Mouse (Mus musculus): ENCODE data around the gene Zfp867.

The Zfp867 gene

DNA sequence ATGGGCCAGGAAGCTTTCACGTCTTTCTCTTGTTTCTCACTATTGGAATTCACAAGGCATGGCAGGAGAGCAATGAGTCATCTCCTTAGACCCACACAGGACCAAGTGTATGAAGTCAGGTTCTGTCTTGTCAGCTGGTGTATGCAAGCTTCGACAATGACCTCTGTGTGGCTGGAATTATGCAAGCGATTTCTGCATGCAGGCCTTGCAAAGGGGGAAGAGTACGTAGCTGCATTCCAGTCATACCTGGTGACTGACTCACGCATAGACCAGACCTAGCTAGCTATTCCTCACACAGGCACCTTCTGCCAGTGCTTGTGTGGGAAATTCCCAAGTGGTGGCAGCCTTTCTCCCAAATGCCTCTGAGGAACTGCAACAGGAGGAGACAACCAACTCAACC is 13.3 kb downstream of the Zfp867 start:
- no peak for DNase-seq (ENCODE audit: low read depth)

DNA sequence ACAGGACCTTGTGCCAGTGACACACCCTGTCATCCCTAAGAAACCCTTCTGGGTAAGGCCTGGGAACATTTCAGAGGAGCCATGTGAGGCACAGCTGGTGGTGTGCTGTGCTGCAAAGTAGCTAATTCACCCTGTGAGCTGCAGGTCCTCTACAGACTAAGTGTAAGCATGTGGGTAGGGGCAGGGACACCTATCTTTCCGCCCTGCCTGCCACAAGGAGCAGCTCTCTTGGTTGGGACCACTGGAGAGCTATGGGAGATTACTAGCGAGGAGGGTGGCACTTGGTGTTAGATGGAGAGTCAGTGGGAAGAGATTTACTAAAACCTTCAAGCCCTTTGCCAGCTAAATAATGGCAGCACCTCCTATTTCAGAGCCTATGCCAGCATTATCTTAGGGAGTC is 15.4 kb downstream of the Zfp867 start:
- DNase-seq (ENCODE audit: low read depth): no peak

DNA sequence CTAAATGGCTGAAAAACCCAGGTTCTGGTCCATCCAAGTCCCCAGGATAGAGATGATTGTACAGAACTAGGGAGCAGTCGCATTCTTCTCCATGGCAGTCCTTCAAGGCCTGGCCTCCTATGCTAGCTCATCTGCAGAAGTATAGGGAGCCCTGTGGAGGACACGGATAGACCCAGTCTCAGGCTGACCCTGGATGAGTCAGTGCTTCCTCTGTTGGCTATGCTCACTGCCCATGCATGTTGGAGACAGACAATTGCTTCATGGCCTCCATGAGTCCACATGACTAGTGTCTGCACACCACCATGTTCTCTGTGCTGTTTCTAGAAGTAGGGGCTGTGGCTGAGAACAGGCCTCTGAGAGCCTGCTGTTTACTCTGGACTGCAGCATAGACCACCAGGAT is 15.9 kb downstream of the Zfp867 start:
- DNase-seq (ENCODE audit: low read depth): no peak

DNA sequence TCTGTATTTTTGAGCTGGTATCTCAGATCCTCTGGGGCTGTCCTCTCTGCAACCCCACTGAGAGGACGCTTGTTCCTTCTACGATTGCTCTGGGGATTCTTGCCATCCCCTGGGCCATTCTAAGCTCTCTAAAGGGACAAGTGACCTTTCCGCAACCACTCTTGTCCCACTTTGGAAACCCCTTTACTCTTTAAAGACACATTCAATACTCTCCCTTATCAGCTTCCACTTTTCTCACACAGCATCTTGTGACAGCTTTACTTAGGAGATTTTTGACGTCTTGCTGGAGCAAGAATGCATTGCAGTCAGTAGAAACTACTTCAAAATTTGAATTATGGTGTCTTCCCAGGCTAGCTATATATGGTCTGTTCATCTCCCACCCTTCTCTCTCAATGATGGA is 21.2 kb downstream of the Zfp867 start, which contains the start of gene Snap47:
Gene Snap47 (minus strand): TSS at position 101 of the 400 bp plus-strand sequence.
- DNase-seq (ENCODE audit: low read depth): no peak

DNA sequence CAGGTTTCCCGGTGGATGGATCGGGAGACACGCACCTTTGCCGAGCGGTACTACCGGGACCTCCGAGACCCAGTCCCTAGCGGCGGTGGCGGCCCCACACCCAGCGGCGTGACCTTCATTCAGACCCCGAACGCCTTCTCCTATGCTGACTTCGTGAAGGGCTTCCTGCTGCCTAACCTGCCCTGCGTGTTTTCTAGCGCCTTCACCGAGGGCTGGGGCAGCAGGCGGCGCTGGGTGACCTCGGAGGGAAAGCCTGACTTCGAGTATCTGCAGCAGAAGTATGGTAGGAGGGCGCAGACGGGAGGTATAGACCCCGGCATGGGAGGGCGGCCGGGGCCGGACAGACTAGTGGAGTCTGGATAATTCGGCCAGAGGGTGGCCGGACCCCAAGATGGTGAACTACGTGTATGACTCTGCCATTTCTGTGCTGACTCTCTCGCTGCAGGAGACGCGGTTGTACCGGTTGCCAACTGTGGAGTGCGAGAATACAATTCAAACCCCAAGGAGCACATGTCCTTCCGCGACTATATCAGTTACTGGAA is 22.0 kb downstream of the Zfp867 start:
- DNase-seq (ENCODE audit: low read depth): no peak

DNA sequence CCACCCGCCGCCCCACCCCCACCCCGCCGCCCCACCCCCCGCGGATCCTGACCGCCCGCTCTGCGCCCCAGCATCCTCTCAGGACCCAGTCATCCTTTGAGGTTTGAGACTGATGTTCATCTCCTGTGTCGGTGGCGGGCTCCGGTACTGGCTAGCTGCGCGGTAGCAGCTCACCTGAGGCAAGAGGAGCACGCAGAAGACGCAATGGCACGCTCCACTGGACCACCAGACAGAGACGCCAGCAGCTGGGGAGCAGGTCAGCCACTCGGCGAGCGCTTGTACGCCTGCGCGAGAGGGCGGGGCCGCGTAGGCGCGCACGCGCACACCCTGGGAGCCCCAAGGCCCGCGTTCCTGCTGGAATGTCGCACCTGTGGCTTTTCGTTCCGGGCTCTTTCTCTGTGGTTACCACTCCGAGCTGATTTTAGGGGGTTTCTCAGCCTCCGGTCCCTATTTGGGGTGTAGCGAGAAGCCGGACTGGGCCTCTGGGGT is 22.5 kb downstream of the Zfp867 start, which contains the start of gene Jmjd4:
Gene Jmjd4 (plus strand): TSS at position 305 of the 489 bp plus-strand sequence.
- peak; percentile 89 for DNase-seq (ENCODE audit: low read depth)

DNA sequence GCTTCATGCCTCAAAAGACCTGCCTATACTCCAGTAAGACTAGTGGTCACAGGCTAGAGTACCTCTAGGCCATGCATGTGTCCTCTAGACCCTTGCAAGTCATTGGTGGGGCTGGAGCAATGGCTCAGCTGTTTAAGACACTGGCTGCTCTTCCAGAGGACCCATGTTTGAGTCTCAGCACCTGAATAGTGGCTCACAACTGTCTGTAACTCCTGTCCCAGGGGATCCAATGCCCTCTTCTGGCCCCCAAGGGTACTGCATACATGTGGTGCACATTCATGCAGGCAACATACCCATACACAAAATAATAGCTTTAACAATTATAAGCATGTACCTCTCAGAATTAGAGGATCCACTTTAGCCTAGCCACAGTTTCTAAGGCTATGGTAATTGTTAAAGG is 29.2 kb downstream of the Zfp867 start:
- DNase-seq (ENCODE audit: low read depth): no peak

DNA sequence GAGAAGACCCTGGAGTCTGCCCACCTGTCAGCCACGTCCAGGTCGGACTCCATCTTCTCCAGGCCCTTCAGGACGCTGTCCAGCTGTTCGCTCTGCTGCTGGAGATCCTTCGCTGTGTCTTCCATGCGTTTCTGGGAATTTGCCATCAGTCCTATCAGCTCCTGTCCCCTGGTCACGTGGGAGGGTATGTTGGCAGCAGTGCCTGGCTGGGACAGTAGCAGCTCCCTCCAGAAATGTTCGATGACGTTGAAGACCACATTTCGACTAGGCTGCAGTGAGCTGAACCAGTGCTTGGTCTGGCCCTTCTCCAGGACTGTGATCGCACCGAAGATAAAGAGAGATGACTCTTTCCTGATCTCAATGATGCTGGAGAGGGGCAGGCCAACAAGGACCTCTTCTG is 34.3 kb downstream of the Zfp867 start:
- no peak for DNase-seq (ENCODE audit: low read depth)

DNA sequence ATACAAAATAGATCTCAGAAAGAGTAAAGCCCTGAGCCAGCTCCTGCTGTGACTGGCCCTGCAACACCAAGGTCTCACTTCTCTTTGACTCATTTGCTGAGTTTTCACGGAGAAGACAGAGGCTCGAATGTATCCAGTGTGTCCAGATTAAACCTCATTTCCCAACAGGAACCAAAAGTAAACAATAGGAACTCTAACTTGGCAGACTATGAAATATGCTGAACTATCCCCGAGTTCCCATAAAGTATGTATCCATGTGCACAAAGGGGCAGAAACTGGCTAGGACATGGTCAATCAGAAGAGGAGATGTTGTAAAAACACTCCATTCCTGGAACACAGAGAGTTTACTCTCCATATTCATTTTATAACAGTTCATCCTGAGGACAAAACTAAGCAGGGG is 40.0 kb downstream of the Zfp867 start:
- no peak for DNase-seq (ENCODE audit: low read depth)

DNA sequence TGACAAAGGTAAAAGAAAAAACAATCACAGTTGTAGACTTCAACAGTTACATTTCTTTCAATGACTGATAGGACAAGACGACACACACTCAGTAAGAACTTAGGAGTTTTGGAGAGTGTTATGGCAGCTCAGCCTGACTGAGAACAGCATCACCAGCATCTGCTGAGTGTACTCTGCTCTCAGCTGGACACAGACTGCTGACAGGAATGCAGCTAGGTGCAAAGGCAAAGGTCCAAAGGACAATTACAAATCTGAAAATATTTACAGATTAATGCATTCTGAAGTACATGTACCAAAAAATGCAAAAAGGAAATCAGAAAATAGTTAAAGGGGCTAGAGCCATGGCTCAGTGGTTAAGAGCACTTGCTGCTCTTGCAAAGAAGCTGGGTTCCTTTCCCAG is 42.3 kb downstream of the Zfp867 start:
- no peak for DNase-seq (ENCODE audit: low read depth)

DNA sequence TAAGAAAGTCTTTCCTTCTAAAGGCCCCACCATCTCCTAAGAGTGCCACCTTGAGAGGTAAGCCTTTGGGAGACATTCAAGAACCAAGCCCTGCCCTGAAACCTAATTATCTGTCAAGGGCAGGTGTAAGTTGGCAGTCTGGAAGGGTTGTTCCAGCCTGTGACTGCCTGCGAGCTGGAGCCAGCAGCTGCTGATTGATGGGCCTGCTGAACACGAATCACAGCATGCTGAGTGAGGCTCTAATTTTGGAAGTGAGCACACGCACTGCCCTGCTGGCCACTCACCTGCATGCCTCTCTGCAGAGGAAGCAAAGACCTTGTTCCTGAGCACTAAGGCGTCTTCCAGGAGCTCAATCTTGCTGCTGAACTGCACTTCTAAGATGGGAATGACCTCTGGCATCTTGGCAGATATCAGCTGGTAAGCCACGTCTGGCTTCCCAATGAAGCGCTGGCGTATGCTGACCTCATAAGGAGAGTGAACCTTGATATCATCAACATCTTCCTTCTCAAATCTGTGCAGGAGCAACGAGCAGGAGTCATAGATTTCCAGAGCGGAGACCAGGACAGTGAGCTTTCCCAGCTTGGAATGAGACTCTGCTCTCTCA is 44.1 kb downstream of the Zfp867 start:
- no peak for DNase-seq (ENCODE audit: low read depth)

DNA sequence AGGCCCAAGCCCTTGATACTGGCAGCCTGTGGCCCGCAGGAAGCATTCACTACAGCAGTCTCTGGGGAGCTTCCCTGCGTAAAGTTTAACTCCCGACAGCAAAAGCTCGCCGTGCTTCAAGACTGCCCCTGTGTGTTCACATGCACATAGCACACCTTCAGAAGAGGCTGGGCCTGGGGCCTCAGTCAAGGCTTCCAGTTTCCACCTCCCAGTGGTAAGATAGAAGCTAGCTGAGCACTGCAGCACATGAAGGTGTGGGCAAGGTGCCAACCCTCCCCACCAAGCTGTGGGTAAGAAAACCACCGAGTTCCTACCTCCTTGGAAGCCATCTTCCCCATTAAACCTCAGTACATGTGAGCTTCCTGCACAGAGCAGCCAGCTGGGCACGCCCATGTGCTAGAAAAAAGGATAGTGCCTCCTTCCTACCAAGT is 46.6 kb downstream of the Zfp867 start:
- peak; percentile 75 for DNase-seq (ENCODE audit: low read depth)

DNA sequence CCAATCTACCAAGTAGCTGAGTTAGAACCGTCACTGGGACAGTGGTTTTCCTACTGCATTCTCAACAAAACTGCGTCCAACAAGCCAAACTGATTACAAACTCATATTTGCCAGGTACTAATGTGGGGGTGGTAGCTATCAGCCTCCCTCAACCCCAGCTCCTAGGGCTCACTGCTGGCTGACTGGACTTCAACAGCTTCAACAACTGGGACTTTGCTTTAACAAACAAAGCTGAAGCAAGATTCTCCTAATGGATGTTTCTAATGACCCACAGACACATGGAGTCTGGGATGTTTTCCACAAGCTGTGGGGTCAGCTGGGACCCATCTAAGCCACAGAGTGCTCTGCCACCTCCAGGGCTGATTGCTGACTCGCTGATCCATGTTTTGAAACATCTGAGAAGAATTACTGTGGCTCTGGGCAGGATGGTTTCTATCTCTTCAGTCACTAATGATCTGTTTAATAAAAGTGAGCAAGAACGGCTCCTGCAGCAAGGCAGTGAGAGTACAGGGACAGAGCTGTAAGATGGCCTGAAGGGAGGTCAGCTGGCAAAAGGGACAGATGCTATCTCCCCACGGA is 49.2 kb downstream of the Zfp867 start:
- no peak for DNase-seq (ENCODE audit: low read depth)

DNA sequence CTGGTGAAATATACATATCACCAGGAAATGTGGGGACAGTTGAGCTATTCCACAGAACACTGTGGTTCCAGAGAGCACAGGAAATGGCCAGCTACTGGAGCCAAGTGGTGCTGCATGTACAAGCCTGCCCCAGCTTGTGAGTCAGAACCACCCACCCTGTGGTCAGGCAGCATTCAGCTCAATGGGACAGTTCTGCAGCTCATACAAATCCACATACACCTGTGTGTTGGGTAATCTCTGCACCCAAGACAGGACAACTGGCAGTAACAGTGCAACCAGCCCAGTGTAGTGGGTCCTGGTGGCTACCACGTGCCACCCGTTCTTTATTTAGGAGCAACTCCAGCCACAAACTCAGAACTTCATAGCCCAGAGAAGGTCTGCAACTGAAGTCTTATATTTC is 50.3 kb downstream of the Zfp867 start:
- DNase-seq (ENCODE audit: low read depth): no peak

DNA sequence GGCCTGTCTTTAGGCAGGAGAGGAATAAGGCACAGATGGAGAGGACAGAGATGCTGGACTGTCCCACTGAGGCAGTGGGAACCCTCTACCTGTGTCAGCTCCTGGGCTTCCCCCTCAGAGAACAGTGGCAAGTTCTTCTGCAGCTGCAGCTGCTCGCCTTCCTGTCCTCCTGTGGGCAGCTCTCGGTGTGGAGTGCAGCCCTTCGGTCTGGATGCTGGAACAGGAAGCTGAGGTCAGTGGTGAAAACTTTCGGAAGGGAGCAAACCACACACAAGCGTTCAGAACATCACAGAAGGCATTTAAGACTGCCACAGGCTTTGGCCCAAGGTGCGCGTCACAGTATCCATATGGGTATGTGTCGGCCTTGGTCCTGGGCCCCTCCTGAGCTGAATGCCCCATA is 50.8 kb downstream of the Zfp867 start:
- peak; percentile 45 for DNase-seq (ENCODE audit: low read depth)

DNA sequence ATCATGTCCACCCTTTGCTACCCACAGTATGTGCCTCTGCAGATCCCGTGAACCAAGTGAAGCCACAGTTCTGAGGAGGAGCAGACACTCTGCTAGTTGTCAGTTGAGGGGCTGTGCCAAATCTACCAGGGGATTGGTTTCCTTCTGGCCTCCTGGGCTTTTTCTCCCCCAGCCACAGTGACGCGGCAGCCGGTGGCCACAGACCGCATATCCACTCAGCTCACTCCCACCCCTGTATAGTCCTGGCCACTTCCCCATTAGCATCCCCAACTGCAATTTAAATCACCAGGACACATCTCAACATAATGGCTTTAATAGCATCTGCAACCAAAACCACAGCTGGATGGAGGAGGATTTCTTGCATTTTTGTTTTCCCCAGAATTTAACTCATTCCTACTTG is 53.6 kb downstream of the Zfp867 start:
- no peak for DNase-seq (ENCODE audit: low read depth)

DNA sequence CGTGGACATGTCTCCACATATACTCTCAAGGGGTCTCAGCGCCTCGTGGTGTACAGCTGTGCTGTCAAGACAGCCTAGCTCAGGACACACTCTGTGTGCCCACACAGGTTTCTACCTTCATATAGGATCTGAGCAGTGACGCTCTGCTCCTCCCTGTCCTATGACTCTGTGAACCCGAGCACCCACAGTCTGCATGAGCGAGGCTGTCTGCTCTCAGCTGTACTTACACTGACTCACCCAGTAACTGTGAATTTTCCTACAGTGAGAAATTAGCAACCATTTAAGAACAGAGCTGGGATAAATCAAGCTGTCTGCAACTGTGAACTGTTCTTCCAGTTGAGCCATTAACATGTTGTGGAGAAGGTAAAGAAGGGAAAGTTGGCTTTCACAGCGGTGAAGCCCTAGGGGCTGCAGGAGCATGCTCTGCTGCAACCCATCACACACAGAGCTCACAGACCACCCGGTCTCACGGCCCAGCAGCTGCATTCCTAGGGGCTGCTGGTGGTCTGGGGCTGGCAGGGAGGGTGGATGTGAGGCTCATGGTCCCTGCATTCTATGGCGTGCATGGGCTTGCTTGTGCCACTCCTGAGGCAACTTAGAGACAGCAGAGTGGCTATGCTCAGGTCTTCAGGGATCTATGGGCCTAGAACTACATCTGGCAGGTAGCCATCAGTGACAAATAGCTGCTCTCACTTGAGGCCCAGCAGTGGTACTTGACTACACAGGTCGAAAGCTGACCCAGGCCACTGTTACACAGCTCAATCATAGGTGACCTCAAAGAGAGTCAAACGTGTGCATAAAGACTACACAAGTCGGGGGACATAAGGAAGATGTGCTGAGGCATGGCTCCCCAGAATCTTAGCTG is 59.0 kb downstream of the Zfp867 start:
- no peak for DNase-seq (ENCODE audit: low read depth)

DNA sequence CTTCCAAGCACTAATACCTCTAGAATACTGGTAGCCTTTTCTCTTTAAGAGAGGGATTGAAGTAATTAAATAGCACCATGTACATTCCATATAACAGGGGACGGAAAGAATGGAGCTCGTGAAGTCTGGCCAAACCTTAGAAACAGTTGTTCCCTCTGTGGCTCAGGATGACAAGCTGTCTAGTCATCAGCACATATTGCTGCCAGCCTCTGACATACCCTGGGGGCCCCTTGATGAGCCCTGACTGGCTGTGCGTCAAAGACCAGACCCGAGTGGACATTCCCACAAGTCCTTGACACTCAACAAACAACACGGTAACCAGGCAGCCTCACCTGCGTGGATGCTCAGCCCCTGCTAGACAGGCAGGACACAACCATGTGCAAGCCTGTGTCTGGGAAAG is 60.2 kb downstream of the Zfp867 start:
- no peak for DNase-seq (ENCODE audit: low read depth)

All from induced T-regulatory cell, adult 2 months (primary cell).